Mouse (Mus musculus) liver, embryonic 14.5 days (tissue): ENCODE measurements around the gene Mad1l1. TPM values are rescaled to one million over a fixed set of nuclear protein-coding genes. Genes with fewer than 3 reads are reported as not detected.

Experiments
- ATAC-seq: fragments of 200-750 bp; cut with Nextera tagmentation; 2 replicates; pipeline ENCODE4 v1.8.0; 2017; ENCODE audit warnings: moderate number of reproducible peaks, mild to moderate bottlenecking, moderate library complexity; ENCODE audit not compliant: insufficient read depth
- DNase-seq, 3 experiments: peaks; one replicate each; pipeline ENCODE4 v3.0.0-alpha.2; 2012 to 2013; ENCODE audit warnings: low read depth in 3 of 3, low spot score in 3 of 3
- H3K27ac ChIP-seq: fragments of 300-500 bp; sonication (generic); 2 replicates; pipeline ENCODE4 v1.5.1; 2014; ENCODE audit warnings: moderate library complexity, mild to moderate bottlenecking, control low read depth, inconsistent platforms
- H3K27me3 ChIP-seq: fragments of 300-500 bp; sonication (generic); 2 replicates; pipeline ENCODE4 v1.6.1; 2014; ENCODE audit warnings: mild to moderate bottlenecking, low read length, moderate library complexity; ENCODE audit not compliant: control insufficient read depth, insufficient read depth
- H3K36me3 ChIP-seq: fragments of 300-500 bp; sonication (generic); replicated peaks from 2 replicates; pipeline ENCODE4 v1.6.1; 2014; ENCODE audit warnings: low read depth; ENCODE audit not compliant: control insufficient read depth, insufficient read depth
- H3K4me1 ChIP-seq, 2 experiments: fragments of 200-500 bp in 1 of 2; fragments of 300-500 bp in 1 of 2; sonication (generic) in 1 of 2; replicated peaks; 2 replicates each; pipeline ENCODE4 v1.6.1; 2012 to 2014; ENCODE audit warnings: antibody characterized with exemption in 1 of 2, inconsistent platforms in 1 of 2, low read length in 1 of 2; ENCODE audit not compliant: control insufficient read depth in 2 of 2, insufficient read depth in 2 of 2
- H3K4me2 ChIP-seq: fragments of 300-500 bp; sonication (generic); 2 replicates; pipeline ENCODE4 v1.6.1; 2014; ENCODE audit warnings: low read depth, mild to moderate bottlenecking, control low read depth, moderate library complexity
- H3K4me3 ChIP-seq, 2 experiments: fragments of 200-500 bp in 1 of 2; fragments of 300-500 bp in 1 of 2; sonication (generic) in 1 of 2; 2 replicates each; pipeline ENCODE4 v1.5.1; 2012 to 2014; ENCODE audit warnings: low read depth in 2 of 2, low read length in 2 of 2, mild to moderate bottlenecking in 2 of 2, control low read depth in 1 of 2, inconsistent platforms in 1 of 2, moderate library complexity in 1 of 2; ENCODE audit not compliant: insufficient read depth in 1 of 2
- H3K9ac ChIP-seq: fragments of 300-500 bp; sonication (generic); replicated peaks from 2 replicates; pipeline ENCODE4 v1.6.1; 2014; ENCODE audit warnings: mild to moderate bottlenecking, control low read depth, moderate library complexity
- H3K9me3 ChIP-seq: fragments of 300-500 bp; sonication (generic); 2 replicates; pipeline ENCODE4 v1.6.1; 2016; ENCODE audit warnings: low read length, mixed read lengths; ENCODE audit not compliant: control insufficient read depth
- CTCF ChIP-seq: IDR thresholded peaks from 2 replicates; pipeline ENCODE4 v1.5.1; 2016; ENCODE audit warnings: antibody characterized with exemption, low read depth, control low read depth
- EP300 ChIP-seq: IDR thresholded peaks from 2 replicates; pipeline ENCODE4 v1.6.1; 2016; ENCODE audit warnings: antibody characterized with exemption, low read depth
- WGBS: fragments of 180-500 bp; shearing (Covaris S2); extraction: QIAGEN DNeasy Blood & Tissue Kit; methylation state at CpG from one replicate; pipeline ENCODE4 v1.1.7; 2014; ENCODE audit not compliant: insufficient replicate concordance; 5-methylcytosine and 5-hydroxymethylcytosine counted together
- polyA plus RNA-seq, 2 experiments: library from polyadenylated mRNA; depleted of rRNA in 1 of 2; stranded (reverse) in 1 of 2; unstranded in 1 of 2; fragments of >200 nt; fragmentation: Nextera tagmentation in 1 of 2; extraction: Ambion mirVana in 1 of 2; gene quantifications; 2 replicates each; pipeline versions ENCODE4 v1.2.1 to v1.2.3; 2012 to 2014

Gene Mad1l1
- polyA plus RNA-seq, 2 experiments = 15.5 to 16.9 TPM

GRCm38 (mm10) chr5:140128414-140128981 lies 192.9 kb downstream of the Mad1l1 start:
- Histone ChIP-seq H3K9ac (no peak overlapping the region), H3K27me3 (no peaks in the 10 kb centered on the region), H3K4me2 (no peak overlapping the region), H3K9me3 (no peaks in the 10 kb centered on the region), H3K4me3 (no peak overlapping the region), H3K36me3 (no peaks in the 10 kb centered on the region), H3K27ac (no peak overlapping the region), H3K4me1 (no peaks in the 10 kb centered on the region)
- TF ChIP-seq EP300 = no peak
- TF ChIP-seq CTCF = no peak
- WGBS = 87% methylated on average over 9 of the region's 9 CpGs
- ATAC-seq (no peak), DNase-seq (no peak)

- Histone ChIP-seq H3K4me3 (no peak overlapping the region), H3K36me3 (no peaks in the 10 kb centered on the region), H3K27me3 (no peaks in the 10 kb centered on the region), H3K9ac (no peak overlapping the region), H3K9me3 (no peaks in the 10 kb centered on the region), H3K4me1 (no peaks in the 10 kb centered on the region), H3K27ac (no peak overlapping the region), H3K4me2 (no peak overlapping the region)
- DNase-seq (no peak), ATAC-seq (no peak)
- 85% methylated on average over 7 of the region's 7 CpGs for WGBS
- TF ChIP-seq CTCF = no peak
- TF ChIP-seq EP300 = no peak
Measured at GRCm38 (mm10) chr5:140127981-140128380, 193.4 kb downstream of the Mad1l1 start.

- H3K4me1 ChIP-seq = no peaks in the 10 kb centered on the region
- ATAC-seq (no peak), DNase-seq (no peak)
- no peak overlapping the region for H3K4me3 ChIP-seq
- WGBS = 91% methylated on average over 1 of the region's 1 CpGs
- no peak overlapping the region for H3K27ac ChIP-seq
- no peak overlapping the region for H3K4me2 ChIP-seq
- TF ChIP-seq CTCF = no peak
- no peak for TF ChIP-seq EP300
- no peaks in the 10 kb centered on the region for H3K36me3 ChIP-seq
- no peaks in the 10 kb centered on the region for H3K9me3 ChIP-seq
- no peaks in the 10 kb centered on the region for H3K27me3 ChIP-seq
- no peak overlapping the region for H3K9ac ChIP-seq
Measured at GRCm38 (mm10) chr5:140124626-140125025, 196.7 kb downstream of the Mad1l1 start.

- no peak overlapping the region for H3K9ac ChIP-seq
- 54% methylated on average over 4 of the region's 4 CpGs for WGBS
- no peaks in the 10 kb centered on the region for H3K4me1 ChIP-seq
- no peak overlapping the region for H3K4me2 ChIP-seq
- DNase-seq (no peak), ATAC-seq (no peak)
- H3K4me3 ChIP-seq = no peak overlapping the region
- H3K9me3 ChIP-seq = no peaks in the 10 kb centered on the region
- TF ChIP-seq EP300 = no peak
- no peak for TF ChIP-seq CTCF
- H3K27me3 ChIP-seq = no peaks in the 10 kb centered on the region
- H3K36me3 ChIP-seq = no peaks in the 10 kb centered on the region
- no peak overlapping the region for H3K27ac ChIP-seq
Measured at GRCm38 (mm10) chr5:140123640-140124366, 197.5 kb downstream of the Mad1l1 start.

- H3K9me3 ChIP-seq = no peaks in the 10 kb centered on the region
- TF ChIP-seq EP300 = no peak
- no peak for TF ChIP-seq CTCF
- H3K4me2 ChIP-seq = no peak overlapping the region
- ATAC-seq = no peak
- peaks cover 0 to 5% of the 10 kb centered on the region in 2 experiments; a peak in 1 of 4 replicates for H3K4me1 ChIP-seq
- no peak overlapping the region for H3K27ac ChIP-seq
- DNase-seq = no peak
- WGBS = 65% methylated on average over 5 of the region's 5 CpGs
- no peak overlapping the region for H3K4me3 ChIP-seq
- H3K36me3 ChIP-seq = no peaks in the 10 kb centered on the region
- no peaks in the 10 kb centered on the region for H3K27me3 ChIP-seq
- no peak overlapping the region for H3K9ac ChIP-seq
Measured at GRCm38 (mm10) chr5:140123194-140123593, 198.2 kb downstream of the Mad1l1 start.
